Mouse (Mus musculus) liver, embryonic 12.5 days (tissue): ENCODE data around the gene Pkm. TPM values are rescaled to one million over a fixed set of nuclear protein-coding genes. Genes with fewer than 3 reads are reported as not detected.

ENCODE experiments used
- ATAC-seq: fragments of 200-750 bp; cut with Nextera tagmentation; 2 replicates; pipeline ENCODE4 v1.8.0; 2017; ENCODE audit warnings: moderate number of reproducible peaks, mild to moderate bottlenecking, moderate library complexity
- H3K27ac ChIP-seq: fragments of 300-500 bp; sonication (generic); 2 replicates; pipeline ENCODE4 v1.5.1; 2016; ENCODE audit warnings: mild to moderate bottlenecking
- H3K27me3 ChIP-seq: fragments of 300-500 bp; sonication (generic); replicated peaks from 2 replicates; pipeline ENCODE4 v1.6.1; 2016; ENCODE audit warnings: mild to moderate bottlenecking, moderate library complexity
- H3K36me3 ChIP-seq: fragments of 300-500 bp; sonication (generic); 2 replicates; pipeline ENCODE4 v1.6.1; 2016; ENCODE audit warnings: mild to moderate bottlenecking, moderate library complexity
- H3K4me1 ChIP-seq: fragments of 300-500 bp; sonication (generic); 2 replicates; pipeline ENCODE4 v1.6.1; 2016
- H3K4me2 ChIP-seq: fragments of 300-500 bp; sonication (generic); 2 replicates; pipeline ENCODE4 v1.6.1; 2016; ENCODE audit warnings: mild to moderate bottlenecking, moderate library complexity
- H3K4me3 ChIP-seq: fragments of 300-500 bp; sonication (generic); 2 replicates; pipeline ENCODE4 v1.5.1; 2016; ENCODE audit warnings: mild to moderate bottlenecking, moderate library complexity
- H3K9ac ChIP-seq: fragments of 300-500 bp; sonication (generic); 2 replicates; pipeline ENCODE4 v1.6.1; 2016; ENCODE audit warnings: mild to moderate bottlenecking, moderate library complexity
- H3K9me3 ChIP-seq: fragments of 300-500 bp; sonication (generic); replicated peaks from 2 replicates; pipeline ENCODE4 v1.6.1; 2016; ENCODE audit warnings: mild to moderate bottlenecking, moderate library complexity
- WGBS: fragments of 180-500 bp; shearing (Covaris S2); methylation state at CpG from one replicate; pipeline ENCODE4 v1.1.7; 2016; ENCODE audit not compliant: insufficient replicate concordance; 5-methylcytosine and 5-hydroxymethylcytosine counted together
- polyA plus RNA-seq: library from polyadenylated mRNA; unstranded; fragments of >200 nt; fragmentation: Nextera tagmentation; extraction: Ambion mirVana; gene quantifications from 2 replicates; pipeline ENCODE4 v1.2.1, GENCODE M21; 2016

The Pkm gene
- polyA plus RNA-seq, result 439 and 489 TPM in 2 replicates

GRCm38 (mm10) chr9:59655958-59656634 is at the start of gene Pkm:
Gene Pkm, plus strand, starts transcription at chr9:59656368.
- Histone ChIP-seq H3K4me2 (peak within 1 kb of the TSS; percentile 94), H3K36me3 (peaks cover 9% of the 10 kb centered on the region; the same call in 1 of the 2 replicates), H3K27me3 (peaks cover 21% of the 10 kb centered on the region), H3K9ac (peak within 1 kb of the TSS; percentile 72), H3K9me3 (no peaks in the 10 kb centered on the region), H3K4me3 (peak within 1 kb of the TSS; percentile 71), H3K27ac (peak within 1 kb of the TSS; percentile 89), H3K4me1 (peaks cover 83% of the 10 kb centered on the region)
- WGBS, result under 1% methylated on average over 46 of the region's 46 CpGs
- peak; percentile 85 for ATAC-seq

- H3K4me3 ChIP-seq, result no peak overlapping the region
- H3K9ac ChIP-seq, result no peak overlapping the region
- 61% methylated on average over 2 of the region's 2 CpGs for WGBS
- H3K9me3 ChIP-seq, result no peaks in the 10 kb centered on the region
- no peak for ATAC-seq
- no peak overlapping the region for H3K4me2 ChIP-seq
- no peaks in the 10 kb centered on the region for H3K4me1 ChIP-seq
- peaks cover 32% of the 10 kb centered on the region for H3K27me3 ChIP-seq
- H3K36me3 ChIP-seq, result no peaks in the 10 kb centered on the region
- H3K27ac ChIP-seq, result no peak overlapping the region
Observed at GRCm38 (mm10) chr9:59610950-59611349, 45.2 kb upstream of the Pkm start.

GRCm38 (mm10) chr9:59615797-59616196 is 40.4 kb upstream of the Pkm start:
- Histone ChIP-seq H3K9me3 (no peaks in the 10 kb centered on the region), H3K4me3 (no peak overlapping the region), H3K9ac (no peak overlapping the region), H3K4me1 (peaks cover 15% of the 10 kb centered on the region), H3K27ac (no peak overlapping the region), H3K27me3 (peaks cover 12% of the 10 kb centered on the region), H3K36me3 (no peaks in the 10 kb centered on the region), H3K4me2 (no peak overlapping the region)
- no peak for ATAC-seq
- WGBS, result 84% methylated on average over 2 of the region's 2 CpGs

GRCm38 (mm10) chr9:59616622-59617306 is 39.4 kb upstream of the Pkm start, which contains the start of gene Parp6:
Gene Parp6, plus strand, starts transcription at chr9:59617284.
- 1% methylated on average over 36 of the region's 36 CpGs for WGBS
- H3K27me3 ChIP-seq, result peaks cover 10% of the 10 kb centered on the region

GRCm38 (mm10) chr9:59617307-59617973 is 38.7 kb upstream of the Pkm start:
- Histone ChIP-seq H3K27ac (peak overlapping the region; percentile 73), H3K4me1 (peaks cover 15% of the 10 kb centered on the region), H3K9me3 (no peaks in the 10 kb centered on the region), H3K4me3 (peak overlapping the region; percentile 80), H3K27me3 (peaks cover 5% of the 10 kb centered on the region; the same call in 1 of the 2 replicates), H3K4me2 (peak overlapping the region; percentile 86), H3K9ac (peak overlapping the region; percentile 86), H3K36me3 (peaks cover 3% of the 10 kb centered on the region; the same call in 1 of the 2 replicates)
- WGBS, result under 1% methylated on average over 58 of the region's 58 CpGs
- no peak; the same call in 1 of the 2 replicates for ATAC-seq

More at GRCm38 (mm10) chr9:59616622-59617306, 39.4 kb upstream of the Pkm start, which contains the start of gene Parp6:
- Histone ChIP-seq H3K4me1 (peaks cover 15% of the 10 kb centered on the region), H3K4me3 (peak within 1 kb of the TSS; percentile 80), H3K36me3 (no peaks in the 10 kb centered on the region), H3K27ac (peak within 1 kb of the TSS; percentile 73), H3K4me2 (peak within 1 kb of the TSS; percentile 86), H3K9ac (peak within 1 kb of the TSS; percentile 86), H3K9me3 (no peaks in the 10 kb centered on the region)
- ATAC-seq, result peak; percentile 100

GRCm38 (mm10) chr9:59638372-59638771 is 17.8 kb upstream of the Pkm start:
- ATAC-seq, result no peak; the same call in 1 of the 2 replicates
- Histone ChIP-seq H3K9me3 (no peaks in the 10 kb centered on the region), H3K27ac (no peak overlapping the region), H3K9ac (no peak overlapping the region), H3K4me1 (peaks cover 16% of the 10 kb centered on the region), H3K36me3 (peaks cover 50% of the 10 kb centered on the region), H3K4me3 (no peak overlapping the region), H3K27me3 (no peaks in the 10 kb centered on the region), H3K4me2 (no peak overlapping the region)
- 17% methylated on average over 1 of the region's 1 CpGs for WGBS

GRCm38 (mm10) chr9:59639936-59640335 is 16.2 kb upstream of the Pkm start:
- no peak overlapping the region for H3K27ac ChIP-seq
- H3K4me2 ChIP-seq, result no peak overlapping the region
- no peak for ATAC-seq
- no peaks in the 10 kb centered on the region for H3K9me3 ChIP-seq
- H3K9ac ChIP-seq, result no peak overlapping the region
- no peak overlapping the region for H3K4me3 ChIP-seq
- H3K36me3 ChIP-seq, result peaks cover 42% of the 10 kb centered on the region
- no peaks in the 10 kb centered on the region for H3K27me3 ChIP-seq
- peaks cover 16% of the 10 kb centered on the region for H3K4me1 ChIP-seq
- WGBS, result 77% methylated on average over 4 of the region's 4 CpGs

GRCm38 (mm10) chr9:59641320-59641719 is 14.8 kb upstream of the Pkm start:
- H3K9me3 ChIP-seq, result no peaks in the 10 kb centered on the region
- 66% methylated on average over 2 of the region's 2 CpGs for WGBS
- no peak for ATAC-seq
- H3K4me1 ChIP-seq, result peaks cover 16% of the 10 kb centered on the region
- H3K27ac ChIP-seq, result no peak overlapping the region
- peaks cover 30% of the 10 kb centered on the region for H3K36me3 ChIP-seq
- H3K4me2 ChIP-seq, result no peak overlapping the region
- no peak overlapping the region for H3K9ac ChIP-seq
- H3K27me3 ChIP-seq, result no peaks in the 10 kb centered on the region
- no peak overlapping the region for H3K4me3 ChIP-seq

- H3K4me3 ChIP-seq, result no peak overlapping the region
- no peak overlapping the region for H3K27ac ChIP-seq
- H3K4me1 ChIP-seq, result peaks cover 24% of the 10 kb centered on the region
- peaks cover 18% of the 10 kb centered on the region for H3K36me3 ChIP-seq
- no peak for ATAC-seq
- H3K9me3 ChIP-seq, result no peaks in the 10 kb centered on the region
- no peak overlapping the region for H3K9ac ChIP-seq
- H3K4me2 ChIP-seq, result no peak overlapping the region
- H3K27me3 ChIP-seq, result no peaks in the 10 kb centered on the region; the same call in 1 of the 2 replicates
- 89% methylated on average over 4 of the region's 4 CpGs for WGBS
Observed at GRCm38 (mm10) chr9:59649911-59650310, 6.3 kb upstream of the Pkm start.

- H3K4me2 ChIP-seq, result peak overlapping the region; percentile 37
- peak overlapping the region; percentile 54 for H3K27ac ChIP-seq
- WGBS, result 7% methylated on average over 3 of the region's 3 CpGs
- H3K4me3 ChIP-seq, result no peak overlapping the region
- no peaks in the 10 kb centered on the region for H3K9me3 ChIP-seq
- H3K36me3 ChIP-seq, result peaks cover 18% of the 10 kb centered on the region
- H3K27me3 ChIP-seq, result peaks cover 14% of the 10 kb centered on the region
- ATAC-seq, result peak; percentile 55
- peaks cover 57% of the 10 kb centered on the region for H3K4me1 ChIP-seq
- H3K9ac ChIP-seq, result no peak overlapping the region
Observed at GRCm38 (mm10) chr9:59653371-59653770, 2.8 kb upstream of the Pkm start.

GRCm38 (mm10) chr9:59654450-59654983 is 1.7 kb upstream of the Pkm start:
- H3K4me2 ChIP-seq, result no peak overlapping the region
- no peak overlapping the region for H3K4me3 ChIP-seq
- no peak overlapping the region for H3K9ac ChIP-seq
- H3K36me3 ChIP-seq, result peaks cover 9% of the 10 kb centered on the region; the same call in 1 of the 2 replicates
- H3K9me3 ChIP-seq, result no peaks in the 10 kb centered on the region
- peaks cover 21% of the 10 kb centered on the region for H3K27me3 ChIP-seq
- no peak for ATAC-seq
- WGBS, result 45% methylated on average over 2 of the region's 2 CpGs
- no peak overlapping the region for H3K27ac ChIP-seq
- peaks cover 67% of the 10 kb centered on the region for H3K4me1 ChIP-seq
